Mouse (Mus musculus) right cerebral cortex, adult 2 months (tissue): ENCODE measurements around the gene Pagr1a.

Experiments
- DNase-seq, 2 experiments: peaks; one replicate each; pipeline ENCODE4 v3.0.0; 2021 to 2022; ENCODE audit warnings: low spot score in 2 of 2

The Pagr1a gene

GRCm38 (mm10) chr7:127003620-127004019, 13.5 kb downstream of the Pagr1a start:
- DNase-seq = no peak

- DNase-seq = no peak
These were observed 17.6 kb downstream of the Pagr1a start for GRCm38 (mm10) chr7:126999568-126999967.

GRCm38 (mm10) chr7:126996449-126996848, 20.7 kb downstream of the Pagr1a start:
- no peak for DNase-seq

- no peak for DNase-seq
These were observed 28.3 kb downstream of the Pagr1a start for GRCm38 (mm10) chr7:126988816-126989215.

GRCm38 (mm10) chr7:126986319-126986718, 30.8 kb downstream of the Pagr1a start:
- peak in 1 of 2 experiments; percentile 41 for DNase-seq

- DNase-seq = peak; percentile 51 to 52
These were observed 32.3 kb downstream of the Pagr1a start for GRCm38 (mm10) chr7:126984667-126985444.

GRCm38 (mm10) chr7:126983113-126983512, 34.0 kb downstream of the Pagr1a start:
- no peak for DNase-seq

GRCm38 (mm10) chr7:126982054-126982453, 35.1 kb downstream of the Pagr1a start:
- DNase-seq = no peak

- no peak for DNase-seq
These were observed 35.6 kb downstream of the Pagr1a start for GRCm38 (mm10) chr7:126981601-126982000.

GRCm38 (mm10) chr7:126978841-126979240, 38.3 kb downstream of the Pagr1a start:
- DNase-seq = no peak

- DNase-seq = no peak
These were observed 40.2 kb downstream of the Pagr1a start for GRCm38 (mm10) chr7:126976878-126977459.

GRCm38 (mm10) chr7:126975950-126976866, 40.9 kb downstream of the Pagr1a start, which contains the start of gene Cdiptos:
Gene Cdiptos (minus strand): TSS chr7:126976098.
- peak; percentile 96 to 98 for DNase-seq

GRCm38 (mm10) chr7:126975893-126975949, 41.4 kb downstream of the Pagr1a start, which contains the start of gene Cdipt:
Gene Cdipt (plus strand): TSS chr7:126975914.
- no peak for DNase-seq

GRCm38 (mm10) chr7:126975493-126975892, 41.7 kb downstream of the Pagr1a start:
- DNase-seq = no peak

GRCm38 (mm10) chr7:126967361-126967760, 49.8 kb downstream of the Pagr1a start:
- no peak for DNase-seq

- DNase-seq = peak in 1 of 2 experiments; percentile 7
These were observed 51.6 kb downstream of the Pagr1a start for GRCm38 (mm10) chr7:126965568-126965967.
